Mouse (Mus musculus) kidney, adult 2 months (tissue): ENCODE data around the gene Dcaf17. TPM values are rescaled to one million over a fixed set of nuclear protein-coding genes. Genes with fewer than 3 reads are reported as not detected.

Source experiments
- DNase-seq: peaks from one replicate; pipeline ENCODE4 v3.0.0; 2021
- H3K27ac ChIP-seq: fragments of 200-500 bp; 2 replicates; pipeline ENCODE4 v1.5.1; 2012; ENCODE audit warnings: low read depth, low read length, control low read depth, inconsistent platforms; ENCODE audit not compliant: insufficient read depth
- H3K27me3 ChIP-seq: fragments of 200-500 bp; replicated peaks from 2 replicates; pipeline ENCODE4 v1.6.1; 2012; ENCODE audit warnings: mild to moderate bottlenecking, moderate library complexity, low read length, inconsistent platforms; ENCODE audit not compliant: control insufficient read depth, insufficient read depth
- H3K36me3 ChIP-seq: fragments of 200-500 bp; 2 replicates; pipeline ENCODE4 v1.6.1; 2012; ENCODE audit warnings: mild to moderate bottlenecking, moderate library complexity, low read length, inconsistent platforms; ENCODE audit not compliant: control insufficient read depth, insufficient read depth
- H3K4me1 ChIP-seq: fragments of 200-500 bp; 2 replicates; pipeline ENCODE4 v1.6.1; 2011; ENCODE audit warnings: low read length; ENCODE audit not compliant: control insufficient read depth, insufficient read depth
- H3K4me3 ChIP-seq: fragments of 200-500 bp; 2 replicates; pipeline ENCODE4 v1.5.1; 2011; ENCODE audit warnings: mild to moderate bottlenecking, low read depth, low read length, control low read depth; ENCODE audit not compliant: insufficient read depth
- CTCF ChIP-seq: fragments of 200-500 bp; conservative IDR thresholded peaks from 2 replicates; pipeline ENCODE4 v1.5.1; 2011; ENCODE audit warnings: low read depth, mild to moderate bottlenecking, control low read depth, low read length, moderate library complexity, mixed read lengths; ENCODE audit not compliant: insufficient read depth, insufficient read length
- POLR2A ChIP-seq: fragments of 200-500 bp; IDR thresholded peaks from one replicate; pipeline ENCODE4 v1.6.1; 2011; ENCODE audit warnings: low read depth, low read length, control low read depth
- WGBS: fragments of 180-500 bp; shearing (Covaris S2); methylation state at CpG from one replicate; pipeline ENCODE4 v1.1.7; 2018; 5-methylcytosine and 5-hydroxymethylcytosine counted together
- polyA plus RNA-seq: library from polyadenylated mRNA; depleted of rRNA; stranded (reverse); fragments of >200 nt; gene quantifications from 2 replicates; pipeline ENCODE4 v1.2.3, GENCODE M21; 2012; rRNA removed

The Dcaf17 gene
- polyA plus RNA-seq = 3.7 and 3.8 TPM in 2 replicates

DNA sequence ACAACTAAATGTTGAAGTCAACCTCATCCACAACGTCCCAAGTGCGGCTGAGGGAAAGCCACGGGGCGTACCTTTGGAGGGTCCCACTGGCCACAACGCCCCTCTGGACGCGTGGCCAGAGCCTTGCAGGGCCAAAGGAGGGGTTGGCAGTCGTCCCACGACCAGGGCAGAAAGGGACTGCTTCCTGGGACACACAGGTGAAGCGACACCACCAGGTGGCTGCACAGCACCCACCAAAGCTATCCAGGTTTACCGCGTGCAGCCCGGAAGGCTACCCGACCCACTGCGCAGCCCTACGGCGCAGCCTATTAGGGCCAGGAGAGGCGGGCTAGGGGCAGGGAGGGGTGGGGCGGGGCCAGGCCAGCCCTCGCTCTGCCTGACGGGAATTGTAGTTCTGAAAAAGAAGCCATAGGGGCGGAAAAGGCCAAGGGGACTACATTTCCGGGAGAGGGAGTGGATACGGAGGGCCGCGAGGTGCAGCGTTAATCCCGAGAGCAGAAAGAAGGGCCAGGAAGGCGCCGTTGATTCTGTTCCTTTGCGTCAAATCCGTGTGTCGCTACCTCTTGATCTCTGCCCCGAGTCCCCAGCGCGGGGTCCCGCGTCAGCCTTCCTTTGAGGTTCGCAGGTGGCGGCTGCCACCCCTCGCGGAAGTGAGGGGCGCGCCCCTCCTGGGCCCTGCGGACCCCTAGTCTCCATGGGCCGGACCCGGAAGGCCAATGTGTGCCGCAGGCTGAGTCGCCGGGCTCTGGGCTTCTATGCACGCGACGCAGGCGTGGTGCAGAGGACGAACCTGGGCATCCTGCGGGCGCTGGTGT, at the start of gene Dcaf17, which contains the start of gene Mettl8:
Gene Dcaf17 (plus strand): TSS at position 29 of the 815 bp plus-strand sequence.
Gene Mettl8 (minus strand): TSS at position 284 of the 815 bp plus-strand sequence.
- WGBS = under 1% methylated on average over 57 of the region's 57 CpGs

DNA sequence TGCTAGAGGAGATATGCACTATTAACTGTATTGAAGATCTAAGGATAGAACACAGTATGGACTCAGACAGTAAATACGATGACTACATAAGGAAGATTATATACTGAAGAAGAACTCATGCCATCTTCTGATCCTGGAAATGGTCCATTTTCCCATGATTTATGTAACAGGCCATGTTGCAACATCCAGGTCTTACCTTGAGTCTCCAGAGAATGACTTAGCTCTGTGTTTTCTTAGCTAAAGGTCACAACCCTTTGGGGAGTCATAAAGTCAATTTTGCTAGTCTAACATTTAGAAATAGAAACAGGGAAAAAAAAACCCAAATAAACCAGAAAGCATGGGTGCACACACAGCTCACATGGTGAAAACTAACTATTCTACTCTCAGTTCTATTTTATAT, 43.3 kb upstream of the Dcaf17 start:
- H3K27ac ChIP-seq = no peak overlapping the region
- 93% methylated on average over 1 of the region's 1 CpGs for WGBS
- no peak overlapping the region for H3K4me3 ChIP-seq
- H3K4me1 ChIP-seq = no peaks in the 10 kb centered on the region
- no peaks in the 10 kb centered on the region for H3K27me3 ChIP-seq
- TF ChIP-seq CTCF = no peak
- TF ChIP-seq POLR2A = no peak
- no peak for DNase-seq
- H3K36me3 ChIP-seq = no peaks in the 10 kb centered on the region

More for the DNA sequence above, at the start of gene Dcaf17, which contains the start of gene Mettl8:
- H3K27me3 ChIP-seq = no peaks in the 10 kb centered on the region
- H3K27ac ChIP-seq = peak within 1 kb of the TSS; percentile 79
- H3K4me1 ChIP-seq = peaks cover 6% of the 10 kb centered on the region; the same call in 1 of the 2 replicates
- H3K4me3 ChIP-seq = peak within 1 kb of the TSS; percentile 88
- TF ChIP-seq POLR2A = peak; percentile 29
- TF ChIP-seq CTCF = peak; percentile 38; the same call in 1 of the 2 replicates
- H3K36me3 ChIP-seq = no peaks in the 10 kb centered on the region
- peak; percentile 96 for DNase-seq

DNA sequence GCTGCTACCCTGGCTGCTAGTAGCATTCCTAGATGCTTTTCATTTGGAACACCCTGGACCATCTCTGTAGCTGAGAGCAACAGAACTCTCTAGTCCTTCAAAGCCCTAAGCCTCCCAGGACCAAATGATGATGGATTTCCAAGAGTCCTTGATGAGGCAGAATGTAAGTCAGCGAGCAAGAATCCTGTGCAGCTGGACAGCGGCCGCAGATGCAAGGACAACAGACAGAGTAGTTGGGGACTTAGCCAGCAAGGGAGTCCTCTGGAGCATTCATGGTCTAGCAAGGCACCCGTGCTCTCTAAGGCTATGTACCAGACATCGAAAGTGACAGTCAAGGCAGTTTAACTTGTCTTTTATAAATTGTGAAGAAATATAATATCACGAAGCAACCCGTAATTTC, 41.6 kb upstream of the Dcaf17 start:
- no peak overlapping the region for H3K4me3 ChIP-seq
- TF ChIP-seq CTCF (no peak), POLR2A (no peak)
- 95% methylated on average over 7 of the region's 7 CpGs for WGBS
- no peaks in the 10 kb centered on the region for H3K27me3 ChIP-seq
- DNase-seq = no peak
- H3K27ac ChIP-seq = no peak overlapping the region
- H3K4me1 ChIP-seq = no peaks in the 10 kb centered on the region
- H3K36me3 ChIP-seq = no peaks in the 10 kb centered on the region

DNA sequence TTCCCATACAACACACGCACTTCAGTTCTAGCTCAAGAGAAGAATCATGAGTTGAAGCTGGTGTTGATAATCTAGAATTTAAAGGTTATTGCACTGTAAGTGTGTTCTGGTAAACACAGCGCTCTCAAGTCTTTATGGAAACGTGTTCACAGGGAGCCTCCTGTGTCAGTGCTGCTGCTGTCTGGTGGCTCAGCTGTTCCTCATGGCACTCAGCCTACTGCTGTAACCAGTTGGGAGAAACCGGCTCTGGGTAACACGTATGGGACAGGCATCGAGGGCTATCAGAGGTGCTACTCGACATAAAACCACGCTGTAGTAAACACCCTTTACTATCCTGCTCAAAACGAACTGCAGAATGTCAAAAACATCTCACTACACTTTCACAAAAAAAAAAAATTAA, 35.9 kb upstream of the Dcaf17 start:
- H3K4me1 ChIP-seq = no peaks in the 10 kb centered on the region
- H3K27me3 ChIP-seq = no peaks in the 10 kb centered on the region
- H3K4me3 ChIP-seq = no peak overlapping the region
- no peak for TF ChIP-seq POLR2A
- TF ChIP-seq CTCF = no peak
- 83% methylated on average over 9 of the region's 9 CpGs for WGBS
- no peaks in the 10 kb centered on the region for H3K36me3 ChIP-seq
- H3K27ac ChIP-seq = no peak overlapping the region
- DNase-seq = no peak

DNA sequence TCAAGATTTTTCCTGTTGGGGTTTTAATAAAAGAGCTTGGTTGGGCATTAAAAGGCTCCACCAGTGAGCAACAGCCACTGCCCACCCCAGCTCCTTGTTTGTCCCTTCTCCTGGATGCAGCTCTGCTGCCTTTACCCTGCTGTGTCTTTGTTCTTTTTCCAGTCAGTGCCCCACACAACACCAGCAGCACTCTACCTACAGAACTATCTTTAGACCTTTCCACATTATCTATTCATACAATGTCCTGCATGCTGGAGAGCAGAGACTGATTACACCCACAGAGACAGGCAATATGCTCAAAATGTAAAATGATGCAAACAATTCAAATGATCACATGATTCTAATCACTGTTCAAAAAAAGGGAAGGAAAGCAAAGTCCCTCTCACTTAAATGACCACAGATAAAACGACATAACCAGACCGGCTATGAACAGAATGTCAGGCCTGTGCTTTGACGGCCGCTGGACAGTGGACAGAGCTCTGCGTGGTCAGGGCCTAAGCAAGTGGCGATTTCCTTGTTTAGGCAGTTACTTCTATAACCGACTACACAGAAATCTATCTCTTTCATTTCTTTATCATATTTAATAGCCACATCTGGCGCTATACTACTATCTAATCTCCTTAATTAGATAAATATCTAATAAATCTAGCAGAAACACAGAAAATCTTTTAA, 35.3 kb upstream of the Dcaf17 start:
- Histone ChIP-seq H3K27ac (no peak overlapping the region), H3K4me3 (no peak overlapping the region), H3K4me1 (no peaks in the 10 kb centered on the region), H3K36me3 (no peaks in the 10 kb centered on the region), H3K27me3 (no peaks in the 10 kb centered on the region)
- WGBS = 77% methylated on average over 8 of the region's 8 CpGs
- no peak for TF ChIP-seq POLR2A
- no peak for TF ChIP-seq CTCF
- no peak for DNase-seq

DNA sequence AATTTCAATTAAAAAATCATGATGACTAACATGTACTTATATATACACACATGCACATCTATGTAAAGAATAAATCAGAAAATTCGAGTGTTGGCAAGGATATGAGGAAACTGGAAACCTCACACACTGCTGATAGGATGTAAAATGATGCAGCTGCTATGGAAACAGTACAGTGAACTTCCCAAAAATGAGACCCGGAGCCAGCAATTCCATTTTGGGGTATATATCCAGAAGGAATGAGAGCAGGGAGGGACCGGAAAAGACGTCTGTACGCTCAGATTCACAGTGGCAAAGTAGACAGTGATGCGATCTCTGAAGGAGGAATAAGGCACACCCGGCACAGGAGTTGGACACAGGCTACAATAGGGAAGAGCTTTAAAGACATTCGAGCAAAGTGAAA, 34.5 kb upstream of the Dcaf17 start:
- Histone ChIP-seq H3K4me1 (peaks cover 4% of the 10 kb centered on the region; the same call in 1 of the 2 replicates), H3K27ac (no peak overlapping the region), H3K4me3 (no peak overlapping the region), H3K27me3 (no peaks in the 10 kb centered on the region), H3K36me3 (no peaks in the 10 kb centered on the region)
- WGBS = 80% methylated on average over 8 of the region's 8 CpGs
- no peak for DNase-seq
- TF ChIP-seq POLR2A = no peak

DNA sequence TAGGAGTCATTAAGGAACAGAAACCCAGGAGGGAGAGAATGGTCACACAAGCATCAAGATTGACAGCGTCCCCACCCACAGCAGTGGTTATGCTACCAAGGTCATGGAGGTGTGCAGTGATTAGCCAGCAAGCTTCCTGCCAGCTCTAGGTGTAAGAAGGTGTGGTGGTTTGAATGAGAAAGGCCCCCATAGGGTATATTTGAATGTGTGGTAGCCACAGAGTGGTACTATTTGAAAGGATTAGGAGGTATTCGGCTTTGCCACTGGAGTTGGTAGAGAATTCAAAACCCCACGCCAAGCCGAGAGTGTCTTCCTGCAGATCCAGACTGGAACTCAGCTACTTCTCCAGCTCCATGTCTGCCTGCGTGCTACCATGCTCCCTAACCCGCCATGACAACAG, 32.1 kb upstream of the Dcaf17 start:
- Histone ChIP-seq H3K4me3 (no peak overlapping the region), H3K4me1 (peaks cover 6% of the 10 kb centered on the region; the same call in 1 of the 2 replicates), H3K27ac (no peak overlapping the region), H3K27me3 (no peaks in the 10 kb centered on the region), H3K36me3 (no peaks in the 10 kb centered on the region)
- DNase-seq = no peak
- TF ChIP-seq POLR2A (no peak), CTCF (no peak)
- 98% methylated on average over 6 of the region's 6 CpGs for WGBS
